ENCODE assay signal across 20 mouse cellular contexts in the genomic region with DNA sequence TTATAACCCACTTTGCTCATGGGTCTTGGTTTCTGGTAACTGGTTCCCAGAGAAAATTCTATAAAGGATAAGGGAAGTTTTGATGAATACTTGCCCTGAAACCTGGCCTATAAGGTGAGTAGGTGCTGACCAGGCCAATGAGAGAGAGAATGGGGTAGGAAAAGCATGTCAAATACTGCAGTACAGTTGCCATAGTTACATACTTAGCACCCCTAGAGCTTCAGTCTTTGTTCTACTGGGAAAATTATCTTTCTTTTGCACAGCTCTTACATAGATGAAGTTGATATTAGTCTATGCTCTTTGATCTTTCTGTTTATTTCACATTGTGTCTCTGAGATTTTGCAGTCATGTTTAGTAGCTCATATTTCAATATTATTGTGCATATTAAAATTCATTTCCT.
DNase-seq lines count a peak whose midpoint lies in the region; ATAC-seq lines count a peak whose summit lies in the region.
"Had no signal": no experiment of that assay in that cellular context is flagged by ENCODE, and none has a peak within 500 bp of the region (broad histone marks: within the 10 kb centered on the region; RNA-seq: fewer than 3 reads in every experiment).

No protein-coding gene starts in this region.

- H3K27ac ChIP-seq in hindbrain, embryonic 14.5 days: no peak overlapping the region
- H3K27ac ChIP-seq in hindbrain, embryonic 16.5 days (ENCODE audit: low read depth, low read length): no peak overlapping the region
- no peak overlapping the region for H3K27ac ChIP-seq in midbrain, embryonic 16.5 days (ENCODE audit: low read length)
- no peak overlapping the region for H3K27ac ChIP-seq in midbrain, embryonic 14.5 days (replicated peaks; ENCODE audit: low read depth, low read length)
- H3K27ac ChIP-seq: embryonic facial prominence, embryonic 13.5 days; embryonic facial prominence, embryonic 15.5 days; forebrain, embryonic 10.5 days; forebrain, embryonic 12.5 days had no signal

- H3K4me1 ChIP-seq in hindbrain, embryonic 14.5 days (replicated peaks; ENCODE audit: control insufficient read depth, insufficient read depth, low read length): no peaks in the 10 kb centered on the region
- peaks cover 2% of the 10 kb centered on the region; the same call in 1 of the 2 replicates for H3K4me1 ChIP-seq in hindbrain, embryonic 16.5 days (ENCODE audit: control insufficient read depth, insufficient read depth, low read depth, low read length)
- H3K4me1 ChIP-seq in midbrain, embryonic 16.5 days (ENCODE audit: control insufficient read depth, insufficient read depth, low read length): 0 out of 2 replicates have a peak, but pooled peaks cover 2% of the 10 kb centered on the region
- no peaks in the 10 kb centered on the region for H3K4me1 ChIP-seq in midbrain, embryonic 14.5 days (ENCODE audit: control insufficient read depth, insufficient read depth, low read length)
- H3K4me1 ChIP-seq: embryonic facial prominence, embryonic 13.5 days; embryonic facial prominence, embryonic 15.5 days; forebrain, embryonic 10.5 days had no signal

- no peak for DNase-seq in hindbrain, embryonic 14.5 days (ENCODE audit: low spot score)
- no peak for DNase-seq in midbrain, embryonic 14.5 days
- DNase-seq: adrenal gland, adult 2 months; adrenal gland, postnatal 10 days; adrenal gland, postnatal 25 days; cerebellum, adult 11 months; cerebellum, adult 18-20 months; cerebellum, adult 8-10 months; cerebellum, adult 9-11 months; cerebellum, postnatal 14 days; cerebellum, postnatal 36 days; embryo, embryonic 11 days had no signal

- no peak overlapping the region for H3K4me2 ChIP-seq in hindbrain, embryonic 14.5 days (replicated peaks)
- H3K4me2 ChIP-seq in hindbrain, embryonic 16.5 days (ENCODE audit: low read length): no peak overlapping the region
- H3K4me2 ChIP-seq in midbrain, embryonic 16.5 days (ENCODE audit: low read length): no peak overlapping the region
- H3K4me2 ChIP-seq in midbrain, embryonic 14.5 days (ENCODE audit: low read length): no peak overlapping the region
- H3K4me2 ChIP-seq: embryonic facial prominence, embryonic 13.5 days; embryonic facial prominence, embryonic 15.5 days; forebrain, embryonic 12.5 days had no signal

- no peaks in the 10 kb centered on the region for H3K9me3 ChIP-seq in hindbrain, embryonic 14.5 days (ENCODE audit: control insufficient read depth, low read length)
- no peaks in the 10 kb centered on the region for H3K9me3 ChIP-seq in hindbrain, embryonic 16.5 days (ENCODE audit: control insufficient read depth, low read length)
- no peaks in the 10 kb centered on the region for H3K9me3 ChIP-seq in midbrain, embryonic 16.5 days (replicated peaks; ENCODE audit: control insufficient read depth, low read length, poor library complexity, severe bottlenecking)
- H3K9me3 ChIP-seq in midbrain, embryonic 14.5 days (ENCODE audit: control insufficient read depth, low read length): no peaks in the 10 kb centered on the region
- H3K9me3 ChIP-seq: embryonic facial prominence, embryonic 13.5 days; embryonic facial prominence, embryonic 15.5 days; forebrain, embryonic 10.5 days; forebrain, embryonic 12.5 days had no signal

- H3K27me3 ChIP-seq in hindbrain, embryonic 14.5 days (ENCODE audit: control insufficient read depth, insufficient read depth, low read length): no peaks in the 10 kb centered on the region
- no peaks in the 10 kb centered on the region for H3K27me3 ChIP-seq in hindbrain, embryonic 16.5 days (replicated peaks; ENCODE audit: control insufficient read depth, insufficient read depth, low read length)
- no peaks in the 10 kb centered on the region for H3K27me3 ChIP-seq in midbrain, embryonic 16.5 days (ENCODE audit: control insufficient read depth, insufficient read depth, low read depth, low read length)
- no peaks in the 10 kb centered on the region for H3K27me3 ChIP-seq in midbrain, embryonic 14.5 days (ENCODE audit: control insufficient read depth, insufficient read depth, low read length)
- H3K27me3 ChIP-seq: embryonic facial prominence, embryonic 13.5 days; embryonic facial prominence, embryonic 15.5 days; forebrain, embryonic 12.5 days had no signal

- no peaks in the 10 kb centered on the region for H3K36me3 ChIP-seq in hindbrain, embryonic 14.5 days (replicated peaks; ENCODE audit: control insufficient read depth, insufficient read depth)
- H3K36me3 ChIP-seq in hindbrain, embryonic 16.5 days (ENCODE audit: control insufficient read depth, insufficient read depth, low read length): no peaks in the 10 kb centered on the region
- H3K36me3 ChIP-seq in midbrain, embryonic 16.5 days (ENCODE audit: control insufficient read depth, insufficient read depth, low read length): no peaks in the 10 kb centered on the region
- H3K36me3 ChIP-seq in midbrain, embryonic 14.5 days (ENCODE audit: control insufficient read depth, insufficient read depth, low read length): no peaks in the 10 kb centered on the region
- H3K36me3 ChIP-seq: embryonic facial prominence, embryonic 13.5 days; embryonic facial prominence, embryonic 15.5 days; forebrain, embryonic 10.5 days; forebrain, embryonic 12.5 days had no signal

- H3K4me3 ChIP-seq in hindbrain, embryonic 14.5 days (replicated peaks; ENCODE audit: low read length): no peak overlapping the region
- H3K4me3 ChIP-seq in hindbrain, embryonic 16.5 days (ENCODE audit: low read length): no peak overlapping the region
- H3K4me3 ChIP-seq in midbrain, embryonic 16.5 days (ENCODE audit: low read depth, low read length): no peak overlapping the region
- no peak overlapping the region for H3K4me3 ChIP-seq in midbrain, embryonic 14.5 days (replicated peaks; ENCODE audit: low read depth, low read length)
- H3K4me3 ChIP-seq: embryonic facial prominence, embryonic 13.5 days; embryonic facial prominence, embryonic 15.5 days; erythroblast, embryonic 14.5 days; forebrain, embryonic 10.5 days; forebrain, embryonic 12.5 days had no signal

- no peak overlapping the region for H3K9ac ChIP-seq in hindbrain, embryonic 14.5 days
- H3K9ac ChIP-seq in hindbrain, embryonic 16.5 days (ENCODE audit: low read depth, low read length): no peak overlapping the region
- no peak overlapping the region for H3K9ac ChIP-seq in midbrain, embryonic 16.5 days (ENCODE audit: low read depth, low read length)
- no peak overlapping the region for H3K9ac ChIP-seq in midbrain, embryonic 14.5 days (replicated peaks; ENCODE audit: low read length)
- H3K9ac ChIP-seq: embryonic facial prominence, embryonic 13.5 days; embryonic facial prominence, embryonic 15.5 days; forebrain, embryonic 12.5 days had no signal

- ATAC-seq in hindbrain, embryonic 14.5 days (ENCODE audit: low FRiP score): 0 out of 2 replicates have a peak, but pooled peaks have one; percentile 46
- ATAC-seq in hindbrain, embryonic 16.5 days: no peak
- ATAC-seq in midbrain, embryonic 16.5 days: peak; percentile 80; the same call in 1 of the 2 replicates
- ATAC-seq in midbrain, embryonic 14.5 days (ENCODE audit: low FRiP score, low TSS enrichment): no peak
- ATAC-seq: forebrain, embryonic 14.5 days had no signal

Comparison
In these comparisons a context has a peak if more than half of its experiments do, and no peak if none do; other contexts are left out.
1. ATAC-seq: peak in hindbrain, embryonic 14.5 days (single experiment) and midbrain, embryonic 16.5 days (single experiment); none in hindbrain, embryonic 16.5 days (single experiment) and midbrain, embryonic 14.5 days (single experiment).